Mouse (Mus musculus): ENCODE data around the gene Capn2. TPM values are rescaled to one million over a fixed set of nuclear protein-coding genes. Genes with fewer than 3 reads are reported as not detected.

Gene Capn2
- 10 to 100 TPM; 67.5 to 68.4 TPM for total RNA-seq (2021)
- long read RNA-seq, experiment 1, partial matches to known transcripts: 1 of 66 reads
- long read RNA-seq, experiment 1, other reads (novel, unspliced or antisense): 65 of 66 reads
- long read RNA-seq, experiment 2, partial matches to known transcripts: 0 of 40 reads
- long read RNA-seq, experiment 2, other reads (novel, unspliced or antisense): 40 of 40 reads

DNA sequence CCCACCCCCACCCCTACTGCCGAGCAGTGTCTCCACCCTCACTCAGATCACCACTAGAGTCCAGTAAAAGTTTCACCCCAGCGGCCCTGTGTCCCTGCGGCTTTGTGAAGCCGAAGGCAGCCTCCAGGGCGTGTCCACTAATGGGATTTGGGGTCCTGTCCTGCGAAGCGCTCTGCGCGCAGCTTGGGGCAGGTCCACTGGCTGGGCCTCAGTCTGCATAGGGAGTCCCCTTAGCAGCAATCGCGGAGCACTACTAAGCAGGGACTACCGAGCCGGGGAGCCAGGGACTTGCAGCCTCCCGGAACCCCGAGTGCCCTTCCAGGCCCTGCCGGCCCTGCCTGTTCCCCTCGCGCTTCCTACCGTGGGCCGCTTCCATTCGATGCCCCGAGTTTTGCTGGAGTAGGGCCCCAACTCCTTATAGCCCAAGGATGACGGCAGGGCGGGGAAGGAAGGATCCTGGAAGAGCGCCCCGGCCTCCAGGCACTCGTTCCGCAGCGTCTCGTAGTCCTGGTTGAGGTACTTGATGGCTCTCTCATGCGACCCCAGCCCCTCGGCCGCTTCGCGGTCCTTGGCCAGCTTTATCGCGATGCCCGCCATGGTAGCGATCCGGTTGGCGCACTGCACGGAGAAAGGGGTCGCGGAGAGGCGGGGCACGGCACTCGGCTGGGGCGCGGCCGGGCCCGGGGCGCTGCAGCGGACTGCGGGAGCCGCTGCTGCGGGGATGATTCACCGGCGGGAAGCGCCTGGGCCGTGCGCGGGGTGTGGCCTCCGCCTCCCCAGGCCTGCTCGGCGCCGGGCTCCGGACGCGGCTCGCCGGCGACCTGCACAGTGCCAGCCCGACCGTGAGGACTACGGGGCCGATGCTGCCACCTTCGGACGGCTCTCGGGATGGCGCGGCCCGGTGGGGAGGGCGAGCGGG, at the start of gene Capn2:
Gene Capn2, minus strand, starts transcription at position 851 of the 919 bp plus-strand sequence.
- peak; percentile 93 for DNase-seq

DNA sequence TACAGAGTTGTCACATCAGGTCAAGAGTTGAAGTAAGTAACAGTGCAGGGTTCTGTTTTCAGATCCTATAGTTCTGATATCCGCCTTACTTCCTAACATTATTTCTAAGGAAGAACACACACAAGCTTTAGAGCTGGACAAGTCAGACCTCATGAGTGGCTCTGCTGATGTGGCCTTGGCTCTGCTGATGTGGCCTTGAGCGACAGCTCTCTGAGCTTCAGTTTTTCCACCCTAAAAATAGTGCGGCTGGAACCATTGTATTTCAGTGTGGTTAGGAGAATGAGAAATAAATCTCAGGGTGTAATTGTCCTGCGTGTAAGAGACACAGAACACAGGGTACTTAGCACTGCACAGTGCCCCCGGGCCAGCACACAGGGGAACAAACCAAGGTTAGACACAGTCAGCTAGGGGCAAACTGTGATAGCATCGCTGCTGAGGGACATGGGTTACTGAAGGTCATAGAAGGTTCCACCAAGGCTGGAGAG, 48.0 kb upstream of the Capn2 start:
- no peak for DNase-seq

DNA sequence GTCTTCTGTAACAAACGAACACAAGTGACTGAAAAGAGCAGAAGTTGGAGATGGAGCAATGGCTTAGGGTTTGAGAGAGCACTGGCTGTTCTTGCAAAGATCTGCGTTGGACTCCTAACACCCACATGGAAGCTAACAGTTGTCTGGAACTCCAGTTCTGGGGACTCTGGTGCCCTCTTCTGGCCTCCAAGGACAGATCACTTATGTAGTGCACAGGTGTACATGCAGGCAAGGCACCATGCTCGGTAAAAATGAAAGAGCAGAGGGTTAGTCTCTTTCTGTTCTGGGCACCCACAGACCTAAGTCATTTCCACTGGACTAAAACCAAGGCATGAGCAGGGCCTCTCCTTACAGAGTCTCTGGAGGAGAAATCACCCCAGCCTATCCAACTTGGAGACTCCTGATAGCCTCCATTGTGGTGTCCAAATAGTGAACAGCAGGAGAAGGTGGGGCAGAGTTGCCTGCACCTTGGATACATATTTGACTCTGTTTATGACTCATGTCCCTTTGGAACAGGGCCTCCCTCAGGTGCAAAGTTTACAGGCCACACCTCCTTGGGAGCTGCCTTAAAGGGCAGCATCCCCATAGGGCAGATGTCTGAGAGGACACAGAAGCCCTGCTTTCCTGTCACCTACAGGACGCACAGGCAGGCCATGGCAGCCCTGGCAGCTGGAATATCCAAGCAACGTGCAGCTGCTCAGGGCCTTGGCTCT, 47.2 kb upstream of the Capn2 start, which contains the start of gene Capn8:
Gene Capn8, plus strand, starts transcription at position 600 of the 713 bp plus-strand sequence.
- no peak for DNase-seq

DNA sequence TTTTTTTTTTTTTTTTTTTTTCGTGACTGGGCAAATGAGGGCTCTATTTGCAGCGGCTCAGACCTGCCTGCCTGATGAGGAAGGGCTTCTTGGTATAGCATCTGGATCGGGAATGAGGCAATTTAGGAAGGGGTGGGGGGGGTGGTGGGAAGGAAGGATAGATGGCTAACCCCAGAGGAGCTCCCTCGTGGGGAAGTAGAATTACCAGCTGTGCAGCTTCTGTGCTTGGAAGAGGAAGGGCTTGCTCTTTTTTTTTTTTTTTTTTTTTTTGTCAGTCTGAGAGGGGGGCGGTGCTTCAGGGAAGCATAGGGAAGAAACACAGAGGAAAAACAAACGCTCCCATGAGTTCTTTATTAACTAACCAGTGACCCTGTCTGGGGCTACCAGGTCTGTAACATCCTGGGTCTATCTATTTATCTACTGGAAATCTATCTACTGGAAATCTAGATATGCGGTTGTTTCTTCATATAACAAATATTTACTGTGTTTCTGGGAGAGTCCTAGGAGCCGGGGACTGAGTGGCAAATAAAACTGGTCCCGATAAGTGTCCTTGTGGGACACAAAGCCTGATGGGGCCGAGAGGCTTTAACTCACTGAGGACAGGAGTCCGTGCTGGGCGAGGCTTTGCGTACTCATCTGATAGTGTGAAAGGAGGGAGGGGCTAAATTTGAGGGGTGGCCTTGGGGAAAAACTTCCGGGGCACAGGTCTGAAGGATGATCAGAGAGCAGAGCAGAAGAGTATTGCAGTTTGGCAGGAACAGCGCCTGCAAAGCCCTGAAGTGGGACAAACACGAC, 45.4 kb upstream of the Capn2 start:
- peak in 1 of 2 experiments; percentile 13 for DNase-seq

DNA sequence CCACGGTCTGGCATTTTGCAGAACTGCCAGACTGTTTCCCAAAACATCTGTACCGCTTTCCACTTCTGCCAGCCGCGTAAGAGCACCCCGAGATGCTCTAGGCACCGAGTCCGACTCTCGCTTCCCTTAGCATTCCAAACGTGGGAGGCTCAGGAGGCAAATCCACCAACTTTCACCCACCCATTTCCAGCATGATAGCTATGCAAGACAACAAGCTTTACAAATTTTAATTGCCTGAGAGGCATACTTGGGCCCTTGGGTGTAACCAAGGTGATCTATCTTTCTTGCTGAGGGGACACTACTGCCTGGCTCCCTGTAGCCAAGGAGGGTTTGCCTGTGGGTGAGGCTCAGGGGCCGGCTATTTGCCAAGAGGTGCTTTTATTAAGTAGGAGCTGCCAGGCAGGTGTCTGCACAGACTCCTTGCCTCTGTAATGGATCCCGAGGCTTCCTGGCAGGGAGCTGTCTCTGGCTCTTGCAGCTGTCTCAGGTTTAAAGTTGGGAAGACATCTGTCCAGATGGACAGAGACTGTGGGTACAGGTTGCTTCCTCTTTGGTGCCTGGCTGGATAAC, 44.6 kb upstream of the Capn2 start:
- no peak for DNase-seq

DNA sequence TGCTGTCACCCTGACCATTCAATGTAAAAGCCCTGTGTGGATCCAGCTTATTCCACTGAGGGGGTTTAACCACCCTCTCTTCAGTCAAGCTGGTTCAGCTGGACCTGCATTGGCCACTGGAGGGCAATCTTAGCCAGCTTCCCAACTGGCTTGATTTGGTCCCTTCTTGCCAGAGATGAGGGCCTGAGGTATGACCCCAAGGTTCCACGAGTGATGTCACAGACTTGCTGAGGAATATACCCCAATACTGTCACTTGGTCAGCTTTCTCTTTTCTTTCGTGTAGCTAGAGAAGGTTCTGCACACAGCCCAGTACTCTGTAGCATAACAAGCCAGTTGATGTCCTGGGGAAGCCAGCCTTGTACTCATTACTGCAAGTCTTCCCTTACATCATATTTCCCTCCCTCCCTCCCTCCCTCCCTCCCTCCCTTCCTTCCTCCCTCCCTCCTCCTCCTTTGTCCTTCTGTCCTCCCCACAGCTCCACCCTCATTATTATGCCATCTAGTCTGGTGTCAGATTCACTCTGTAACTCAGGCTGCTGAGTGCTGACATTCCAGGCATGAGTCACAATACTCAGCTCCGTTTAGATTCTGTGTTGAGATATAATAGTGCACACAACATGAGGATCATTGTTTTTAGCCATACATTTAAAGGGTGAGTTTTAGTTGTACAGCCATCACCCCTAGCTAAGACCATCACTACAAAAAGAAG, 43.1 kb upstream of the Capn2 start:
- DNase-seq: peak; percentile 13 to 53

DNA sequence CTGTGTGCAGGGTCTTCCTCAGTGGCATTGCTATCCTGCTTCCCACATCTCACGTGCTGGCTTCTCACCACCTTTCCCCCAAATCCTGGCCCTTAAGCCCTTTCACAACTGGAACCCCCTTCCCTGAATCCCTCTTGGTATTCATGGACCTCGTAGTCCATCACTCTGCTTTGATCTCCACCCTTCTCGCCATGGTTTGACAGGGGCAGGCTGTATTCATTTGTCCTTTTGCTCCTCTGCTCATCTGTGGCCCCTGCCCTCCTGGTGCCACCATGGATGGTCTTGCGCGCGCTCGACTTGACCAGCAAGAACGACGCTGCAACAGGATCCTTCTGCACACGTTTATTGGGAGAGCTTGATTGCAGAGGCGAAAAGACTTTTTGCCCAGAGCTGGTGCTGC, 42.1 kb upstream of the Capn2 start:
- no peak for DNase-seq

DNA sequence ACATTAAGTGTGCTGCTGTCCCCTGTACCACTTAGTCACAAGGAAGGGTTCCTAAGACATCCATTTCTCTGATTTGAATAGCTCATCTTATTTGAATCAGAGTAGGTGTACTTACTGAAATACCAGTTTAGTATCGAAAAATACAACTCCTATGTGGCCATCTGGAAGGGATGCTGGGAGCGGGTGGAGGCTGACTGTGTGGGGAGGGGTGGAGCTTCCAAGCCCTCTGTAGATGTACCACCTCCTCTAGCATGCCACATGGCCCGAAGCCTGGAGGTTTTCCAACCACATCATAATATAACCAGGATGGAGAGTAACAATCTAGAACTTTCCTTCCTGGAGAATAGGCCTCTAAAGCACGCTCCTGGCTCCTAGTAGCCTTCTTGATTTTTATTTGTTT, 40.9 kb upstream of the Capn2 start:
- DNase-seq: no peak

DNA sequence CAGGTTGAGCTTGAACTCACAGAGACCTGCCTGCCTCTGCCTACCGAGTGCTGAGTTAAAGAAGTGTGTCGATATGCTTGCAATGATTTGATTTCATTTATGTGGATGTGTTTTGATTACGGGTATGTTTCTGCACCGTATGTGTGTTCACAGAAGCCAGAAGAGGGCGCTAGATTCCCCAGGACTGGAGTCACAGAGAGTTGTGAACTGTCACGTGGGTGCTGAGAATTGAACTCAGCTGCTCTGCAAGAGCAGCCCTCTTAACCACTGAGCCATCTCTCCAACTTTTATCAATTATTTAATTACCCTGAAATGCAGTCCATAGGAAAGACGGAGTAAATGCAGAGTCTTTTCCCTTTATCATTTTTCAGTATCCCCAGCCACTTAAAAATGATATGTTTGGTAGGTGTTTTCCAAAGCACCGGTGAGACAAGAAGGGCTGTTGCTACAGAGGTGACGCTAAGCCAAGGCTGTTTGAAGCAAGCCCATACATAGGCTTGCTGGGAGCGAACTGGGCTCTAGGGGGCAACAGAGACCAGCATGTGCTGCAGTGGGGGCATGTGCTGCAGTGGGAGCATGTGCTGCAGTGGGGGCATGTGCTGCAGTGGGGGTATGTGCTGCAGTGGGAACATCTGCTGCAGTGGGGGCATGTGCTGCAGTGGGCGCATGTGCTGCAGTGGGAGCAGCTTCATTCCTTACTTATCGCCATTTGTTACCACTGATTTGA, 36.4 kb upstream of the Capn2 start:
- DNase-seq: peak; percentile 55 to 67

DNA sequence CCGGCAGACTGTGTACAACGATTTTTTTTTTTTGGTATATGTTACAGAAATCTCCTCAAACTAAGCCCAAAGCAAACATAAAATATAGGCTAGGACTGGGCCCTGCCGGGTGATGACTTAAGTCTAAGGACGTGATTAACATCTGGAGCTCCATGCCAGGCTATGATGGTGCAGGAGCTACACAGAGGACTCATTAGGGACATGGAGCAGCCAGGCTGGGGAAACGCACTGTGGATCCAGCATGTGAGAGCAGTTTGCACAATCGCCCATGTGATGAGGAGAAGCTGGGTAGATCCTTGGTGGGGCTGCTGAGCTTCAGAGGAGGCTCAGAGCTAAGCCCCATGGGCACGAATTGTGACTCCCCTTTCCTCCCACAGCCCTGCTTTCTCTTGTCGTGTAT, 33.4 kb upstream of the Capn2 start:
- peak in 1 of 2 experiments; percentile 20 for DNase-seq

DNA sequence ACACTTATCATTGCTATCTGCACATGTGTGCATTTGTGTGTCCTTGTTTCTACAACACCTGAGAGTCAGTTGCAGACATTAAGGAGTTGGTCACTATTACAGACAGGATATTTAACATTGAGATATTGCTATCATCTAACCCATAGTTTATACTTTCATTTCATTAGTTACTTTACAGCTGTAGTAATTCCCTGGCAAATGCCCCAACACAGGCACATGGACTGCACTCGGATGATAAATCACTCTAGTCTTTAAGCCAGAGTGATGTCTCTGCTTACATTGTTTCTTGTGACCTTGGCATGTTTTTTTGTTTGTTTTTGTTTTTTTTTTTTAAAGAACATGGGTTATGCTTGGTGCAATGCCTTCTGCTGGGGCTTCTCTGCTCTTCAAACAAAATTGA, 26.5 kb upstream of the Capn2 start:
- DNase-seq: no peak

DNA sequence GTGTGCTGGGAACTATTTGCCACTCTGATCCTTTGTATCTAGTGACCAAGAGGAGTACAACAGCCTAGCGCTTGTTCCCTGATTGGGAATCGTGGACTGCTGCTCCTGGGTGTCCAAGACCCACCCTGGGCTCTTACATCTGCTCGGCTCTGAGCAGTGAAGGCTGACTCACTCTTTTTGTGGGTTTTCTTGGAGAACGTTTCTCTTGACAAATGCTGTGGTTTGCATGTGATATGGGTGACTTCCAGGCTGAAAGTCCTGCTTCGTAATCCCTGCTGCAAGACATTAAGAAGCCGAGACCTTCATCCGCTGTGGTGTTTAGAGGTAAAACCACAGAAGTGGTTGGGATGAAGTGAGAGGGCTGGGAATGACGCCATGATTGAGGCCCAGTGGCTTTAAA, 25.7 kb upstream of the Capn2 start:
- no peak for DNase-seq

DNA sequence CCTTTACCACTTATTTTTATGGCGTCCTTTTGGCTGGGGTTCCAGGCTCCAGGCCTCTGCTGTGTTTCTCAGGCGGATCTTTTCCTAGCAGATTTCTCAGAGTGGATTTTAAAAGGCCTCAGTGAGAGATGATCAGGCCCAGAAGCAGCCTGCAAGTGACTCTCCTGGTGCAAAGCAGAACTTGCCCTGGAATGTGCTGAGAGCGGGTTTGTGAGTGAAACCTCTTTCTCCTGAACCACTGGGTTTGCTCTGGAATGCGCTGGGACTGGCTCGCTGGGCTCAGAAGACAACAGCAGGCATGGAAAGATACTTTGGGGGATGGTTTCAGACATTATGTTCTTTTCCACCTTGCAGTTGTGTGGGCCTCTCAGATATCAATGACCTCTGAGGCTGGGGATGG, 24.7 kb upstream of the Capn2 start:
- no peak for DNase-seq

DNA sequence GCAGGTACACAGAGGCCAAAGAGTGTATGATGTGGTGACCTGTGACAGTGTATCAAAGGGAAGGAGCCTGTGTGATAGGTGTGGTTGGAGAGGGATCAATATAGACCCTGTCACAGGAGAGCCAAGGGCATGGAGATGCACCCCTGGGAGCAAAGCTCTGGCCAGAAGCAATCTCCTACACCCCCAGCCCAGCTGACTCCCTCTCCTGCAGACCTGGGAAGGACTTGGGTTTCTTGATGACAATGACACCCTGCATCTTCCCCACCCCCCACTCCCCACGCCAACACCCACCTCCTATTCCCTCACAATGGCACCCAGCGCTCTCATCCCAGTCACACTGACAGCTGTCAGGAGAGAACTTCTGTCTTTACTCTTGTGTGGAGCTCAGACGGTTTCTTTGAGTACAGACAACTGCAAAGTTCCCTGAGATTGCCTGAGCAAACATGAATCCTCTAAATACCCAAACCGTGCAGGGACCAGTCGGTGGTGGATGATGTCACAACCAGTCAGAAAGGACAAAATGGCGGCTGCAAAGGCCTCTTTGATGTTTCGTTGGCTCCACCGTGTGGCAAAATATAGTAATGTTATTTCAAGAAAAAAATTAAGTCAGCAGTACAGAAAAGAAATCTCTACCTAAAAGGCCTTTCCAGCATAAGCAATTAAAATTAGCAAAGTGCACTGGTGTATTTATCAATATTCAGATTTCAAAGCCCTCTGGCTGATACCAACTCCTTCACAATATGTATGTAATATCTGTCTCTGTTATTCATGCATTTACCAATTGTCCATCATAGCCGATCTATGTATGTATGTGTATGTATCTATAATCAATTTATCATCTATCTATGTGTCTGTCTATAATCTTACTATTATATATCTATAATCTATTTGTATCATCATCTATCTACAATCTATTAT, 21.9 kb upstream of the Capn2 start:
- DNase-seq: peak; percentile 84 to 90

DNA sequence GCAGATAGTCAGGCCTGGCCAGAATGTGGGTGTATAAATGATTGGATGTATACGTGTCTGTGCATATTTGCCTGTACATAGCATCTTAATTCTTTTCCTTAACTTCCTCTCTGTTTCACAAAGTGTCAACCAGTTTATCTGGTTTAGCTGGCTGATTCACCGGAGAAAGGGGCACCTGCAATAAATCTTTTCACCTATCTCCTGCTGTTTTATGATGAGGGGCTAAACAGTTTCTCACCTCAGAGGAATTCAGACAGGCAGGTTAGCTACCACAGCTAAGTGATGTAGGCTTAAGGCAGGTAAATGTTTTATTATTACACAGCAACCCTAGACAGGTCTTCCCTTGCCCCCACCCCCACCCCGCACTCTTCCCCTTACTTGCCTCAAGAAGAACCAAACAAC, 17.7 kb upstream of the Capn2 start:
- no peak for DNase-seq

DNA sequence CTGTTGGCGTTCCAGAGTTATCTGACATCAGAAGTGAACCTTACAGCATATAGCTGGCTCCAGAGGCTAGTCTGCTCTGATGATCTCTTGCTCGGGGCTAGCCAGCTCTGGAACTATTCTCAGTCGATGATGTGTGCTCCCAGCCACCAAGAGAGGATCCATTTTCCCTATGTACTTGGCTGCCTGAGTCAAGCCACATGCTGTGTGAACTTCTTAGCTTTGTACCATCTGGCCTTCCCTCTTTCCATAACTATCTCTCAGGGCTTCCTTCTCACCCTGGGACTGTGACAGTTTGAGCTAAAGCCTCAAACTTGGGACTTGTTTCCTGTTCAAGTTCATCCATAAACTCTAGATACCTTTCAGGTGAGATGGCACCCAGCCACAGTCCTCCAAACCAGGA, 16.2 kb upstream of the Capn2 start:
- DNase-seq: no peak

DNA sequence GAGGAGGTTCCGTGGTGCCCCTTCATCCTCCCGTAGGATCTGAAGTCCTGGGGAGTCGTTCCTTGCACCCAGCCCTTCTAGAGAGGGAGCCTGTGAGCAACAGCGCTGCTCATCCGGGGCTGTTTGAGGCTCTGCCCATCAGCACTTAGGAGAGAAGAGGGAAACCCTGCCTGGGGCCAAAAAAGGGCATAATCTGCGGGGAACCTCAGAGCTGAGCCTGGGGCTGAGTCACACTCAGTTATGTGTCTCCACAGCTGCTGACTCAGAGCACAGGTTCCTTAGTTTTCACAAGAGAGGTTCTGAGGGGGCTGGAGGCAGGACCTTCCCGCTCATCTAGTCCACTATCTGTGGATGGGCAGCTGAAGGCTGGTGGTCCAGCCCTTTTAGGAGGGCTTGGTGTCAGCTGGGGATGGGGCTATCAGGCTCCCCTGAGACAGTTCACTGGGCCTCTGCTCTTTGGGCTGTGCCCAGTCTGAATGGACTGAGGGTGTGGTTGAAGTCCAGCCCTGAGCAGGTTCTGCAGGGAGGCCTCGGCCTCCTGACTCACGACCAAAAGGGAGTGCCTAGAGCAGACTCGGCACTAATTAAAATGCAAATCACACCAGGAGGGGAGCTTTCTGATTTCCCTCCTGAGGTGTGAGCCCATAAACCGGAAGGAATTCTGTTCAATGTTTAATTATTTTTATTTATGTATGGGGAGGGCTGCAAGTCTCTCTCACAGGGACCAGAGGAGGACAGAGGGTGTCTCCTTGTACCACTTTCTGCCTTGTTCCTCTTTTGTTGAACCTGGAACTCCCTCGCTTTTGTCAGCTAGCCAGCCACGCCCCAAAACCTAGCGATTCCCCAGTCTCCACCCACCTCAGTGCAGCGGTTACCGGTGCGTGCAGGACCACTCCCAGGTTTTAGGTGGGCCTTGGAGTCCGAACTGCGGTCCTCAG, 10.8 kb upstream of the Capn2 start:
- peak; percentile 44 to 66 for DNase-seq

DNA sequence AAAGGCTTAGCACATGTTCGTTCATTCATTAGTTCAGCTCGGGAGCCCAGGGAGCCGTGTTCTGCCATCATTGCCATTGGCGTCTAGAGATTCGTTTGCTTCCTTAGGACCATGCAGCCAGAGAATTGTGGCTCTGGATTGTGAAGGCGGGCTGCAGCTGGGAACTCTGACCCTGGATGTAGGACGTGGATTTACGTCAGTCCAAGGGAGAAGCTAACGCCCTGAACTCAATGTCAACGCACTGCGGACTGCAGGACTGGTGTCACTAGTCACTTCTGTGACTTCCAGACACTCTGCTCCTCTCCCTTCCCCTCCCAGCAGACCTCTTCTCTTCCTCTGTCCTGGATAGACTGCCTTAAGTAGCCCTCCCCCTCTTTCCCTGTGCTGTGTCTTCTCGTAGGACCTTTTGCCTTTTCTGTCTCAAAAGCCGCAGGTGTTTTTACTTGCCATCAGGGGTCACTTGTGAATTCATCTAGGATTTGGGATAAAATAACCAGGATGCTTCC, 9.9 kb upstream of the Capn2 start:
- peak; percentile 42 to 43 for DNase-seq

All from heart, adult 18-20 months (tissue).